Mouse (Mus musculus) spleen, postnatal 36 days (tissue): Measurements from ENCODE around the gene Dll3.

Experiments used
- DNase-seq, 2 experiments: peaks; one replicate each; pipeline ENCODE4 v3.0.0; 2022; ENCODE audit warnings: low spot score in 2 of 2, mixed read lengths in 1 of 2

Gene Dll3

GRCm38 (mm10) chr7:28301616-28302433 is at the start of gene Dll3:
Gene Dll3 (minus strand): TSS chr7:28302238.
- peak; percentile 38 to 51 for DNase-seq

GRCm38 (mm10) chr7:28351676-28352191 is 49.7 kb upstream of the Dll3 start:
- DNase-seq = no peak

- peak; percentile 97 to 98 for DNase-seq
Observed at GRCm38 (mm10) chr7:28350155-28350883, 48.3 kb upstream of the Dll3 start, which contains the start of gene Rps16. Gene Rps16 (plus strand): TSS chr7:28350652.

- DNase-seq = no peak
Observed at GRCm38 (mm10) chr7:28348601-28349000, 46.6 kb upstream of the Dll3 start.

- DNase-seq = no peak
Observed at GRCm38 (mm10) chr7:28347746-28348145, 45.7 kb upstream of the Dll3 start.

GRCm38 (mm10) chr7:28344637-28345036 is 42.6 kb upstream of the Dll3 start:
- peak; percentile 33 to 58 for DNase-seq

GRCm38 (mm10) chr7:28341381-28341780 is 39.3 kb upstream of the Dll3 start:
- DNase-seq = no peak

GRCm38 (mm10) chr7:28339213-28339917 is 37.3 kb upstream of the Dll3 start:
- peak; percentile 57 to 70 for DNase-seq

GRCm38 (mm10) chr7:28338108-28338998 is 36.3 kb upstream of the Dll3 start, which contains the start of gene Supt5:
Gene Supt5 (minus strand): TSS chr7:28338746.
- DNase-seq = peak; percentile 98 to 99

GRCm38 (mm10) chr7:28335471-28335870 is 33.4 kb upstream of the Dll3 start:
- no peak for DNase-seq

GRCm38 (mm10) chr7:28334534-28334933 is 32.5 kb upstream of the Dll3 start:
- DNase-seq = no peak

GRCm38 (mm10) chr7:28328260-28328659 is 26.2 kb upstream of the Dll3 start:
- no peak for DNase-seq

- no peak for DNase-seq
Observed at GRCm38 (mm10) chr7:28326457-28326856, 24.4 kb upstream of the Dll3 start.

- DNase-seq = no peak
Observed at GRCm38 (mm10) chr7:28325293-28325692, 23.3 kb upstream of the Dll3 start.

GRCm38 (mm10) chr7:28321974-28322720 is 20.1 kb upstream of the Dll3 start:
- no peak for DNase-seq

- DNase-seq = no peak
Observed at GRCm38 (mm10) chr7:28318714-28319113, 16.7 kb upstream of the Dll3 start.

- no peak for DNase-seq
Observed at GRCm38 (mm10) chr7:28318036-28318435, 16.0 kb upstream of the Dll3 start.

- DNase-seq = peak; percentile 93 to 95
Observed at GRCm38 (mm10) chr7:28311926-28312543, 10.0 kb upstream of the Dll3 start, which contains the start of gene Timm50. Gene Timm50 (minus strand): TSS chr7:28312072.

- DNase-seq = no peak
Observed at GRCm38 (mm10) chr7:28311151-28311925, 9.3 kb upstream of the Dll3 start.
